Mouse (Mus musculus) left cerebral cortex, adult 18-20 months (tissue): ENCODE measurements at regions not wholly inside any gene's neighbourhood (a gene's known extent, or its start where the extent isn't known, plus 50 kb on each side); places are given as distances from the start of the nearest gene placed in this dataset.

Experiments used
- DNase-seq, 2 experiments: peaks; one replicate each; pipeline ENCODE4 v3.0.0; 2021 to 2022; ENCODE audit warnings: low spot score in 2 of 2, mixed read lengths in 1 of 2

DNA sequence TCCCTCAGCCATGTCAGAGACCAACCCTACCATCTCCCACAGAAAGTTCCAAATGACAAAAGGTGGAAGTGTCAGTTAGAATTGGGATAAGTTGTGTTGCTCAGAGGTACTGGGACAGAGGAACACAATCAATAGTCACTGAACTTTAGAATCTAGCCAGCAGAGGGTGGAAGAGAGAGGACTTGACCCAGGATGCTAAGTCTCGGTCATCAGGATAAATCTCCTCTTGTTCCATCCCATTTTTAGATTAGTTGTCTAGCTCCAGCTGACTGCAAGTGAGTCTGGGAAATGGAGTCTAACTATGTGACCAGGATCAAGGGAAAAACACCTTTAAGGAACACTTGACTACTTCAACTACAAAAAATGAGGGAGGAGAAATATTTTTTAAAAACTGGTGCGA lies 91.5 kb downstream of the Fam84b start:
- no peak for DNase-seq

DNA sequence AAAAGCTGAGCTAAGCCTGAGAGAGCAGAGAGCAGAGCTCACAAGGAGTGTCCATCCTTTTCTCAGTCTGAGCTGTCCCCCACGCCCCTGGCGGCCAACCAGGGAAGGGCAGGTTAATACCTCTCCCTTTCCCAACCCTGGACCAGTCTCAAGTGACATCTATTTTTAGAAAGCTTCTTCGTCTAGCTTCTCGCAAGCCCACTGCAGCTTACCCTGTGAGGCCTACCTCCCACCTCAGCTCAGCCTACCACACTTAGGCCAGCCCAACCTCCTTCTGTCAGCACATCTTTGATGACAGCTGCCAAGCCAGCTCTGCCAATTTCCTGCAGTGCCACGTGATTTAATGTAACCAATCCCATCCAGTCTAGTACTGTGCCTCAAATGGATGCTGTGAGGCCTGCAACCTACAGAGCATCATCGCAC lies 93.6 kb downstream of the Fam84b start:
- DNase-seq: peak; percentile 9 to 14

DNA sequence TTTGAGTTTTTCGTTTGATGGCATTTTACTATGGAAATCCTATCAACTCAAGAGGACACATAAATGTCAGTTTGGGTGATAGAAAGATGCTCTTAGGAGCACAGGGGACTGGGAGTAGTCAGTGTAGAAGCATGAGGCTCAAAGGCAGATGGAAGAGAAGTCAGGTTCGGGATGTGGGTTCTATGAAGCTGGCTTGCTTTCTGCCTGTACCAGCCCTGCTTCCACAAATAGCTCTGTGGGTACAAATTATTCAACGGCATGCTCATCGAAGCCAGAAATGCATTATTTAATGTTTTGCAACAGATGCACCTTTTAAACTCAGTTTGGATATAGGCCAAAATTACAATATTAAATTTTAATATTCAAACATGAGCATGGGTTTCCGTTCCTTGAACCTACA lies 99.3 kb downstream of the Fam84b start:
- no peak for DNase-seq

DNA sequence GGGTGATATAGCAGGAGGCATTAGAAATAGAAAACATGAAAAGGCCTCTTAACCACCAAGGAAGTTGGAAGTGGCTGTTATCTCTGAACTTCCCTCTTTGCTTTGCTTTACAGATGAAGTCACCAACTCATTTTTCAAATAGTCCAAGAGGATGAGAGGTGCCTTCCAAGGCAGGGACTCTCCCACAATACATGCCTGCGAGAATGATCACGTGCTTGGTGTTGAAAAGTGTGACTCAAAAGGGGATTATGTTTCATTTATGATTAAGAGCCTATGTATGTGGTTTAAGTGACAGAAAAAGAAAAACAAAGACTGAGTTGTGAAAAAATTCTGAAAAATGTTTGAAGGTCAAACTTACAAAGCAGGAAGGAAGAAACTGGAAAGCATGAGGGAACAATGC lies 114.0 kb downstream of the Fam84b start:
- DNase-seq: no peak

DNA sequence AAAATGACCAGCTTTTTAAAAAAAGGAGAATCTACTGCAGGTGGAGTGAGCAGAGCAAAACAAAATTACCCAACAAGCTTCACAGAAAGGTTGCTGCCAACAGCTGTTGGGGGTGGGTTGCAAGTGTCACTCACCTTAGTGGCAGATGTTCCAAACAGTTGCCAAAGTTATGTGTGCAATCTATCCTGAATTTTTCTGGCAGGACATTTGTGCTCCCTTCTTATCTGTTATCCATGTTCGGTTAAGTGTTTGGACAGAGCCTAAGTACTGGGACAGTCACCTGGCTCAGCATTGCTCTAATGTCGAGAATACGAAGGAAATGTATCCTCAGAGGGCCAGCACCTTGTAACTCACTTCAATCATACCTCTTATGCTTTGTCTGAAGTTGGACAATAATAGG lies 115.3 kb downstream of the Fam84b start:
- no peak for DNase-seq

DNA sequence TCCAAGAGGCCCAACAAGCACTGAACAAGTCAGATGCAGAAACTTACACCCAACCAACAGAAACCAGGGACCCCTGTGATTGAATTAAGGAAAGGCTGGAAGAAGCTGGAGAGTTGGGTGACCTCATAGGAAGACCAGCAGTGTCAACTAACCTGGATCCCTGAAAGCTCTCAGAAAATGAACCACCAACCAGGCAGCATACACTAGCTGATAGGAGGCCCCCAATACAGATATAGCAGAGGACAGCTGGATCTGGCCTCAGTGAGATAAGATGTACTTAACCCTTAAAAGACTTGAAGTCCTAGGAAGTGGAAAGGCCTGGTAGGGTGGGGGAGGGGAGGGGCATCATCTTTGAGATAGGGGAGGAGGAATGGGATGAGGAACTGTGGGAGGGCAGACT lies 121.2 kb downstream of the Fam84b start:
- DNase-seq: no peak

DNA sequence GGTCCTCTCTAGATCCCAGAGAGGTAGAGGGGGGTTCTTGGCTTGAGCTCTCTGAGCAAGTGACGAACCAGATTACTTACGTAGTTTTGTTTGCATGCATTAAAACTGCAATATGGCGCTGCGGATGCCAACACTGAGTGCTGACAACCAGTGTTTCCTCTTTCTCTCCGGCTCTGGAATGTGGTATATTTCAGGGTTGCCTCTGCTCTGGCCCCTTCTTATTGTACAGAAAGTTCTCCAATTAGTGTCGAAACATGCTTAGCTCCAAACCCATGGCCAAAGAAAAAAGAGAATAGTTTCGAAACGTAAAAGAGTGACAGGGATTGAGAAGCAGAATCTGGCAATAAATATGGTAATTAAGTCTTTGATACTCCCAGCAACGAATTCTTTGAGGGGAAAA lies 124.8 kb downstream of the Fam84b start:
- DNase-seq: no peak

DNA sequence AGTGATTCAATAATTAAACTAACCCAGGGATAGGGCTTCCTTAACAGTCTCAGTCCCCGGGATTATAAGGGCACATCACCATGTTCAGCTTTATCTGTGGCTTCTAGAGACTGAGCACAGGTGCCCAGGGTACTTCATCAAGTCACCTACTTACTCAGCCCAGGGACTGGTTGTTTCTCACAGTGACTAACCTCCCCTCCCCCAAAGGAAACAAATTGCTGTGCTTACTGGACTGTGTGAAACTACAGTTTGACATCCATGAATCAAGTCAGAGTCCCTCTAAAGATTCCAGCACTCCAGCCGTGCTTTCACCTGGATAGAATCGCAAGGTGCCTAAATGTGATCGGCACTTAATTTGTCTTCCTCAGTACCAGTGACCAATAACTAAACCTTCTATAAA lies 125.2 kb downstream of the Fam84b start:
- no peak for DNase-seq

DNA sequence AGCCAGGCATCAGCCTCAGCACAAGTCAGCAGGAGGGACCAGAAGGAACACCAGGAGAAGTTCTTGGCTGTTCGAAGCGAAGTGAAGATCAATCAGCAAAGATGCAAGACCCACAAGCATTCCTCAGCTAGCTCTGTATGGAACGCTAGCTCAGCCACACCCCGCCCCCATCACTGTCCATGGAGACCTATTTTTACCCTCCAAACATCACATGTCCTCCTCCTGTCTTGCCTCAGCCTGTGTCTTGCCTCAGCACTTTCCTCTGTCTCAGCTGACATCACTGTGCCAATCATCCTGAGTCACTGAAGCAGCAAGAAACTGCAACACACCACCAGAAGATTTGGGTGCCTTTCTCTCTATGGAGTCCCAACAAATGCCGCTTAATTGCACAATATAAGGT lies 134.2 kb downstream of the Fam84b start:
- DNase-seq: no peak

DNA sequence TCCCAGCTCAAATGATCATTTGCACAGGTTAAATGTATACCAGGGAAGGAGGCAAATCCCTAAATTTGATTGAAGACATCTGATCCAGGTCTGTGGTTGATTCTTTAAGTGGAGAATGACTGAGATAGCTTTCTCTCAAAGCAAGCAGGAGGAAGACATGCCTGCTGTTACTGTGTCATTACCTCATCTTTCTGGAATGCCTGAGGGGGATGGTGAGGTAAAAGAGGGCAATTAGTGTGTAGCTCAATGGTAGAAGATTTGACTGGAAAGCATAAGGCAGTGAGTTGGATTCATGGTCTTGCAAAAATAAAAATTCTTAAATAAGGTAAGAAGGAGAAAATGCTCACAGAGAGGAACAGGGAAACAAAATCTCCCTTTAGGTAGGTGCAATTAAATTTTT lies 144.9 kb downstream of the Fam84b start:
- no peak for DNase-seq

DNA sequence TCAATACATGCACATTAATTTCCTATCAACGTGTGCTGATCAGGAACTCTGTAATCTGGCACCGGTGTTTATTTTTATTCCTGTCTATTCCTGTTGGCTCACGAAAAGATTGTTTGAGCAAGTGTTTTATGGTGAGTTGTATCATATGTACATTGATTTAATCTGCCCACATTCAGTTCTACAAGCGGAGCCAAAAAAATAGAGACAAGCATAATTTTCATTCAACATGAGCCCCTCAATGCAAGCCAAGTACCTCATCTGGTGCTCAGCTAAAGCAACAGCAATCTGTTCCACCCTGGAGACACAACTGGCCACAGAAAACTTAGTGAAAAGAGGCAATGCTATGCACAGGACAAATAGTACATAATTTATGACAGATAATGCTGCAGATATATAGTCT lies 147.6 kb downstream of the Fam84b start:
- DNase-seq: no peak

DNA sequence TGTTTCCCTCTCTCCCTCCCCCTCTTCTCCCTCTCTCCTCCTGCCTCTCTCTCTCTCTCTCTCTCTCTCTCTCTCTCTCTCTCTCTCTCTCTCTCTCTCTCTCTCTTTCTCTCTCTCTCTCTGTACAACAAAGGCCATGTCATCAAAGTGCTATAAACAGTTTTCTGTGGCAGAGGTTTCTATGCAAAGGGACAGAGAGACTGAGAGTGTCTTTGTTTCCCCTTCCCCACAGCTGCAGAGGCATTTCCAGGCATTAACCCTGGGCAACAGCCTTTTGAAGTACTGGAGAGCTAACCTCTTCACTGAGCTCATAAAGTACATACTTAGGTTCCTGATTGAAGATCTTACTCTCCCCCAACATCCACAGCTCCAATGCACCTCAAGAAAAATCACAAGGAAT lies 152.3 kb downstream of the Fam84b start:
- DNase-seq: no peak

DNA sequence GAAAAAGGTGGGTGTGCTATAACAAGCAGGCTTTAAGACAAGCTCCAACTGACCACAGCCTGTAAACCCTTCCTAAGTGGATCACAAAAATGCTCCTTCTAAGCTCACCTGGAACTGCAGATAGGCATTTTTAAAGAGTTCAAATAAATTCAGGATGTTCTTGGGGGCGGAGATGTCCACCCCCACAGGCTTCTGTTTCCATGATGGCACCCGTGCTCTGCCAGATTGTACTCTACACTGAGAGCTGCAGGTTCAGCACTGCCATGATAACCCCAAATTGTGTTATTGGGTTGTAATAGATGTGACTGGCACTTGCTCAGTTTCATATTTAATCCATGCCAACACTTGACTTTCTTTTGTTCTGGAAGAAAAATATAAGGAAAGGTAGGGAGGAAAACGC lies 158.8 kb downstream of the Fam84b start:
- no peak for DNase-seq

DNA sequence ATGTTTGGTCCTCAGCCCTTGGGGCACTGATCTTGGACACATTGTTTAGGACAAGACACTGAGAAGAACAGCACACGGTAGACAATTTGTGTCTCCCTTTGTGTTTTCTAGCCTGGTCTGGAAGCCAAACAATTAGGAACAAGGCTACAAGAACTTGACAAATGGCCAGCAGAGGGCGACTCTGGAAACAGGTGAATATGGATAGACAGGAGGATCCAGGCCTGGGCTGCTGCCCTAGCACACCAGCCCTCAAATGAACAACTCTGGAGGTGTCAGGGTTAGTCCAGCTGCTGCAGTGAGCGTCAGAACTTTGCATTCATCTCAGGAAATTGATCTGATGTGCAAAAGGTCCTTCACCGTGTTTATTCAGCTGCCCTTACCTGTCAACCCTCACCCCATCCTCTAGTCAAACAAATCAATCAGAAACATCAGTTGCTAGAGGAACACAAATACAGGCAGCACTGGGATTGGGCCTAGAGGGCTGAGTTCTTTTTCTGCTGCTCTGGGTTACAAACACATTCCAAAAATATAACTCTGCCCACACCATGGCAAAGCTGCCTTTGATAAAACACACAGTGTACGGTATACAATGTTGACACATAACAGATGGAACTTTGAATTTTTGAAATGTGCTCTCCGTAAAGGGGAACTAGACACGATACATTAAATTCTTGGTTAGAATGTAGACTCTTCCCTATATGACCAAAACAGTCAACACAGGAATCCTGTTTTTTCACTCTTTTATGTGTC lies 159.7 kb downstream of the Fam84b start:
- peak; percentile 19 to 38 for DNase-seq

DNA sequence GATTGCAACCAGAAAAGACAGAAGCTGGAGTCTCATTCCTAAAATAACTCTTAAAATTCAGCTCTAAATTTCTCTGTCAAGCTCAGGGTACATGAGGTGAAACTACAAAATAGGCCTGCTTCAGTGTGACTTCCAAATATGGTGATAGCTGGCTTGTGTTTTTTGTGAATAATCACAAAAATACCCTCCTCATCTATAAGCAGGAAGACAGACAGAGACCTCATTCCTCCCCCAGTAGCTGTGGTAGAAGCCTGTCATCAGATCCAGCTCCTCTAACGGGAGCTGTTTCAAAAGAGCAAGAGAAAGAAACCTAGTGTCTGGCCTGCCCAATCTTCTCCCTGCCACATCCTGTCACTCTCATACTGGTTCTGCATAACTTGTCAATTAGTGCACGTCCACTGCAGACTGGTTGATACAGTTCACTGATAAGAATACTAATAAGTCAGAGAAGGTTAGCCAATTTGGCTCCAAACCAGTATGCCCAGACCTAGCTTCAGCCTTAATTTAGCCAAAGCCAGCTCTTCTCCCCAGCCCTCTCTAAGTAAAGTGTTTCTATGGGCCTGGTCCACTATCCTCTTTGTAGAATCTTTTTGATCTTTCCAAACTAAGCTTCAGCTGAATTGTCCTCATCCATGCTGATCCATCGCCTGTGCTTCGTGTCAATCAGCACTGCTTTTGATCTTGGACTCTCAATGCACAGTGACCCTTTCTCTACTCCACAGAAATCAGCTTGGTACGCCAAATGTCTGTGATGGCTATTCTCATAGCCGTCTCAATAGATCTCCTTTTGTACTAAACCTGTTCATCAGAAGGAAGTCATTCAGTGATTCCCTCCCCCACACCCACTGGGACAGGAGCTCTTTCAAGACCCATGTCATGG lies 160.6 kb downstream of the Fam84b start:
- no peak for DNase-seq

DNA sequence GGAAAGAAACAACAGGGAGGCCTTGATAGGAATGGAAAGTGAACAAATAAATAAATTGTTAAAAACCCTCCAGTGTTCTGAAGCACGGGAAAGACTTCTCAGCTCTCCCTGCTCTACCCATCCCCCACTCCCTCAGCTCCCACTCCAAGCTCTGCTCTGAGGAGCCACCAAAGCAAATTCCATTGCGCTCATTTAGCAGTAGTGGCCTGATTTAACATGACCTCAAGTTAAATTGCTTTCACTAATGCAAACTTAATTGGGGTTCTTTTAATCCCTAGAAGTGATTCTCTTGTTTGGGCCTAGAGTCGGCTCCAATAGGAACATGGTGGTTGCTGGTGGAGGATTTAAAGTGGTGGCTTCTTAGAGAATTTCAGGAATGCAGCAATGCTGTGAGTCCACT lies 161.4 kb downstream of the Fam84b start:
- DNase-seq: no peak

DNA sequence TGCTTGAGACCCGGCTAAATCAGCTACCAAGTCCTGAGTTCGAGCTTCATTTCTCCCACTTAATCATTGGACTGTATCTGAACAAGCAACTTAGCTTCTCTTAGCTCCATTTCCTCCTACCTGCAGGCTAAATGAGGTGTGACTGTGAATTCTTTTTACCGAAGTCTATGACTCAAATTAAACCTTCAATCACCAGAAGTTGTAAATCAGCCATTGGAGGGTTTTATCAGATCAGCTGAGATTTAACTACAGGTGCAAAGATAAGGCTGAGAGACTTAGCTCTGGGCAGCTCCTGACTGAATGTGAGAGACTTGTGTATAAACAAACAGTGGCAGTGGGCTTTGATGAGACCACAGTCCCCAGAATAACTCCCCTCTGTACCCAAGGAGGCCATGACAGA lies 176.2 kb downstream of the Fam84b start:
- no peak for DNase-seq

DNA sequence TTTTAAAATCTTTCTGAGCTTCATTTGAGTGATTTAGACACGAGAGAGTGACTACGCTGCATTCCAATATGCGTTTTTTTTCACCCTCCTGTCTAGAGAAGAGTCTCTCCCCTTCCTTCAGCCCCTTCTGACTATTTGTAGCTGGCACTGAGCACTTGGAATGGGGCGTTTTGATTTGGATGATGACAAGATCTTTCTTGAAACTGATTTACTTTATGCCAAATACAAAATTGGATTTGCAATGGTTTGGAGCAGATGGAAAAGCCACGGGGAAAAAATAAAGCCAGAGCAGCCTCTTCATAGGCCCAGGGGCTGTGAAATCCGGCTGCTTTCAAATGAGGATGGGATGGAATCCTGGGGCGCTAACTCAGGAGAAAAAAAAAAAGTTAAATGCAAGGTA lies 196.0 kb downstream of the Fam84b start:
- no peak for DNase-seq

DNA sequence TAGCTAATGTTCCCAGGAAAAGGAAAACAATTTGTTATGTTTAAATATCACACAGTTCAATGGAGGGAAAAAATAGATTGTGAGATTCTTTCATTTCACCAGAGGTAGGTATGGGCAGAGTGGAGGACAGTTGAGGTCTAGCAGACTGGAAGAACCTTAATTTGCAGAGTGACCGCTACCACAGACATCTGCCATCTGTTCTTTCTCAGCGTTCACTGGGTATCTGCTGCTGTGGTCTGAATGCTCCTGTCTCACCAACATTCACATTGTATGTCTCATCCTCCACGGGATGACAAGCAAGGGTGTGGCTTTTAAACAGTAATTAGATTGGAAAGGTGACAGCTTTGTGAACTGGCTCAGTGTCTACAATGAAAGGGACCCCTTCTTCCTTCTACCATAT lies 198.5 kb downstream of the Fam84b start:
- DNase-seq: no peak

DNA sequence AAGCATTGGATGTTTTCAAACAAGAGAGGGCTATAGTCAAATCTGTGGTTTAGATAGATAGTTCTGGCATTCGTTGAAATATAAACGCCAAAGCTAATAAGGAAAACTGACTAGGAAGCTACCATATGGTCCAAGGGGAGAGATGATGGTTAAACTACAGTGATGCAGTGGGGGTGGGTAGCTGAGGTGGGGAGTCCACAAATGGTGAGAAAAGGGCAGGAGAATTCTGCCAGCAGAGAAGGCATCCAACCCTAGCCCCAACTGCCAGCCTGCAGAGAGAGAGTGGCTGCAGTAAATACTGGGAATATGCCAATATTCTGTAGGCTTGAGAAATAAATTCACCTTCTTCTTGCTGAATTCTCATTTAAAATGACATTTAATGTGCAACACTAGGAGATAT lies 204.3 kb downstream of the Fam84b start:
- DNase-seq: no peak

DNA sequence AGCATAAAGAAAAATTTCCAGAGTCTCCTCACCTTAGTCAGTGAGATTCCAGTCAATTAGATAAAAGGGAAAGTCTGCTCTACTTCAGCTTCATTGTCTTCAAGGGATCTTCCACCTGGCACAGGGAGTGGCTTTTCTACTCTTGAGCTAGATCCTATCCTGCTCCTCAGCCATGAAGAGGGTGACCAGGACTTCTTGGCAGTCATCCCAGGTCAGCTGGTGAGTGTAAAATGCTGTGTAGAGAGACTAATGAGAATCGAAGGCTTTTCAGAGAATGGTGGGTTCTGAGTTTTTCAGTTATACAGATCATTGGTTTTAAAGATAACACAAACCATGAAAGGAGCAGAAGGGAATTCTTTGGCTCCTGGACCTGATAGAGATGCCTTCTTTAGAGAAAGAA lies 211.8 kb downstream of the Fam84b start:
- DNase-seq: no peak

DNA sequence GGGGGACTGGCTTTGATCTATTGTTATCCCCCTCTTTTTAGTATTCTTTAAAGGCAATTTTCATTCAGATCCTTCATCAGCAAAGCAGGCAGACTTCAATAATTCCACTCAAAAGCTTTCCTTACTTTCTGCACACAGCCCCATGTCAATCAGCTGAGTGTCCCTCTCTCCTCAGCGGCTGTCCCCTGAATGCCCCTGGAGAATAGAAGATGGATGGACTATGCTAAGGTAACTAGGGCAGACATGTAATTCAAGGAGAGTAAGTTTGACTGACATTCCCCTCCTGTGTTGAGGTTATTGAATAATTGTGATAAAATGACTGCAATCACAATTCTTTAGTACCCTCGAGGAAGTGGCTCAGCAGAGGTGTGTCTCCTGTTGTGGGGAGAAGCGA lies 220.1 kb downstream of the Fam84b start:
- no peak for DNase-seq
